Mouse (Mus musculus): Measurements from ENCODE around the gene Fam160a1. TPM values are rescaled to one million over a fixed set of nuclear protein-coding genes. Genes with fewer than 3 reads are reported as not detected.
A peak's percentile ranks its signal among the peaks of the same experiment; 100 is the strongest.

Fam160a1 gene
- total RNA-seq, 2 experiments from 2014 or later: 38.9 to 46.6 TPM

GRCm38 (mm10) chr3:85829047-85829446, 12.0 kb upstream of the Fam160a1 start:
- DNase-seq (ENCODE audit: low spot score in 2 of 2): peak in 1 of 2 experiments; percentile 18

- no peak for DNase-seq (ENCODE audit: low spot score in 2 of 2)
These were observed 10.7 kb upstream of the Fam160a1 start for GRCm38 (mm10) chr3:85827815-85828214.

GRCm38 (mm10) chr3:85827283-85827682, 10.2 kb upstream of the Fam160a1 start:
- DNase-seq (ENCODE audit: low spot score in 2 of 2): no peak

- DNase-seq (ENCODE audit: low spot score in 2 of 2): no peak
These were observed 3.9 kb upstream of the Fam160a1 start for GRCm38 (mm10) chr3:85820839-85821548.

- no peak for DNase-seq (ENCODE audit: low spot score in 2 of 2)
These were observed 2.2 kb upstream of the Fam160a1 start for GRCm38 (mm10) chr3:85819319-85819718.

GRCm38 (mm10) chr3:85814241-85814640, 2.9 kb downstream of the Fam160a1 start:
- DNase-seq (ENCODE audit: low spot score in 2 of 2): no peak

- DNase-seq (ENCODE audit: low spot score in 2 of 2): no peak
These were observed 3.7 kb downstream of the Fam160a1 start for GRCm38 (mm10) chr3:85813101-85814014.

GRCm38 (mm10) chr3:85812010-85812409, 5.1 kb downstream of the Fam160a1 start:
- no peak for DNase-seq (ENCODE audit: low spot score in 2 of 2)

- no peak for DNase-seq (ENCODE audit: low spot score in 2 of 2)
These were observed 23.9 kb downstream of the Fam160a1 start for GRCm38 (mm10) chr3:85793166-85793565.

GRCm38 (mm10) chr3:85789748-85790147, 27.3 kb downstream of the Fam160a1 start:
- DNase-seq (ENCODE audit: low spot score in 2 of 2): no peak

- no peak for DNase-seq (ENCODE audit: low spot score in 2 of 2)
These were observed 30.6 kb downstream of the Fam160a1 start for GRCm38 (mm10) chr3:85786501-85786900.

- no peak for DNase-seq (ENCODE audit: low spot score in 2 of 2)
These were observed 36.2 kb downstream of the Fam160a1 start for GRCm38 (mm10) chr3:85780906-85781305.

GRCm38 (mm10) chr3:85780332-85780731, 36.8 kb downstream of the Fam160a1 start:
- DNase-seq (ENCODE audit: low spot score in 2 of 2): no peak

GRCm38 (mm10) chr3:85777841-85778240, 39.2 kb downstream of the Fam160a1 start:
- no peak for DNase-seq (ENCODE audit: low spot score in 2 of 2)

GRCm38 (mm10) chr3:85777356-85777755, 39.7 kb downstream of the Fam160a1 start:
- no peak for DNase-seq (ENCODE audit: low spot score in 2 of 2)

GRCm38 (mm10) chr3:85776707-85777106, 40.4 kb downstream of the Fam160a1 start:
- DNase-seq (ENCODE audit: low spot score in 2 of 2): no peak

GRCm38 (mm10) chr3:85776126-85776525, 41.0 kb downstream of the Fam160a1 start:
- no peak for DNase-seq (ENCODE audit: low spot score in 2 of 2)

GRCm38 (mm10) chr3:85773886-85774285, 43.2 kb downstream of the Fam160a1 start:
- DNase-seq (ENCODE audit: low spot score in 2 of 2): no peak

GRCm38 (mm10) chr3:85773425-85773824, 43.7 kb downstream of the Fam160a1 start:
- DNase-seq (ENCODE audit: low spot score in 2 of 2): no peak

GRCm38 (mm10) chr3:85764937-85765337, 52.2 kb downstream of the Fam160a1 start:
- DNase-seq (ENCODE audit: low spot score in 2 of 2): no peak

GRCm38 (mm10) chr3:85764008-85764834, 52.9 kb downstream of the Fam160a1 start:
- no peak for DNase-seq (ENCODE audit: low spot score in 2 of 2)

All from gastrocnemius, postnatal 4 days (tissue).